Mouse (Mus musculus): ENCODE measurements at regions not wholly inside any gene's neighbourhood (a gene's known extent, or its start where the extent isn't known, plus 50 kb on each side); places are given as distances from the start of the nearest gene placed in this dataset.
"Not testable (repeated sequence)": the region's sequence is repeated elsewhere in the genome, so short reads cannot be mapped to it uniquely, and the experiment has no call there.

GRCm38 (mm10) chr16:8914183-8914582, 84.3 kb downstream of the 1810013L24Rik start:
- in situ Hi-C loops (cut with MboI, MseI): not testable (repeated sequence)

- in situ Hi-C loops (cut with MboI, MseI): no loop called here
These were observed 86.2 kb downstream of the 1810013L24Rik start for GRCm38 (mm10) chr16:8916091-8916490.

- in situ Hi-C loops (cut with MboI, MseI): no loop called here
These were observed 89.0 kb downstream of the 1810013L24Rik start for GRCm38 (mm10) chr16:8918741-8919535.

- in situ Hi-C loops (cut with MboI, MseI): no loop called here
These were observed 94.8 kb downstream of the 1810013L24Rik start for GRCm38 (mm10) chr16:8924732-8925131.

GRCm38 (mm10) chr16:8931961-8932360, 102.1 kb downstream of the 1810013L24Rik start:
- in situ Hi-C loops (cut with MboI, MseI): no loop called here

- in situ Hi-C loops (cut with MboI, MseI): no loop called here
These were observed 103.2 kb downstream of the 1810013L24Rik start for GRCm38 (mm10) chr16:8933121-8933520.

GRCm38 (mm10) chr16:8936446-8936845, 106.5 kb downstream of the 1810013L24Rik start:
- in situ Hi-C loops (cut with MboI, MseI): no loop called here

- in situ Hi-C loops (cut with MboI, MseI): no loop called here
These were observed 108.6 kb downstream of the 1810013L24Rik start for GRCm38 (mm10) chr16:8938516-8938915.

- in situ Hi-C loops (cut with MboI, MseI): no loop called here
These were observed 109.2 kb downstream of the 1810013L24Rik start for GRCm38 (mm10) chr16:8939136-8939535.

- in situ Hi-C loops (cut with MboI, MseI): no loop called here
These were observed 114.7 kb downstream of the 1810013L24Rik start for GRCm38 (mm10) chr16:8944412-8945102.

GRCm38 (mm10) chr16:8947846-8948245, 117.9 kb downstream of the 1810013L24Rik start:
- in situ Hi-C loops (cut with MboI, MseI): no loop called here

- in situ Hi-C loops (cut with MboI, MseI): no loop called here
These were observed 121.4 kb downstream of the 1810013L24Rik start for GRCm38 (mm10) chr16:8951156-8951899.

- in situ Hi-C loops (cut with MboI, MseI): no loop called here
These were observed 131.8 kb downstream of the 1810013L24Rik start for GRCm38 (mm10) chr16:8961739-8962138.

- in situ Hi-C loops (cut with MboI, MseI): no loop called here
These were observed 163.8 kb downstream of the 1810013L24Rik start for GRCm38 (mm10) chr16:8993521-8994250.

GRCm38 (mm10) chr16:8994521-8994920, 164.6 kb downstream of the 1810013L24Rik start:
- in situ Hi-C loops (cut with MboI, MseI): no loop called here

GRCm38 (mm10) chr16:8997250-8997649, 167.3 kb downstream of the 1810013L24Rik start:
- in situ Hi-C loops (cut with MboI, MseI): no loop called here

GRCm38 (mm10) chr16:9004012-9004411, 174.1 kb downstream of the 1810013L24Rik start:
- in situ Hi-C loops (cut with MboI, MseI): loop anchor here (10.0 kb wide), 1 partner anchor 381 kb away; no protein-coding TSS in a partner anchor

GRCm38 (mm10) chr16:9005933-9006332, 176.0 kb downstream of the 1810013L24Rik start:
- in situ Hi-C loops (cut with MboI, MseI): loop anchor here (10.0 kb wide), 1 partner anchor 379 kb away; no protein-coding TSS in a partner anchor

GRCm38 (mm10) chr16:9009361-9010083, 179.6 kb downstream of the 1810013L24Rik start:
- in situ Hi-C loops (cut with MboI, MseI): loop anchor here (10.0 kb wide), 1 partner anchor 375 kb away; no protein-coding TSS in a partner anchor

- in situ Hi-C loops (cut with MboI, MseI): no loop called here
These were observed 181.2 kb downstream of the 1810013L24Rik start for GRCm38 (mm10) chr16:9011077-9011476.

GRCm38 (mm10) chr16:9011691-9012090, 181.8 kb downstream of the 1810013L24Rik start:
- in situ Hi-C loops (cut with MboI, MseI): no loop called here
